Mouse (Mus musculus) G1E (cell line): ENCODE results near the gene Lrrfip1.

Experiments used
- CTCF ChIP-seq: IDR thresholded peaks from 2 replicates; pipeline ENCODE4 v1.5.1; 2012; ENCODE audit warnings: low read depth, low read length, inconsistent platforms, mixed read lengths
- TAL1 ChIP-seq: conservative IDR thresholded peaks from 2 replicates; pipeline ENCODE4 v1.6.1; 2012; ENCODE audit warnings: low read depth, low read length, inconsistent platforms, mixed read lengths

- TF ChIP-seq CTCF, result no peak
- no peak for TF ChIP-seq TAL1
These were observed 109.0 kb downstream of the Lrrfip1 start for GRCm38 (mm10) chr1:91107548-91107947.
